Mouse (Mus musculus) thymus, adult 2 months (tissue): ENCODE results near the gene Mavs.

ENCODE experiments used
- CTCF ChIP-seq: fragments of 200-500 bp; IDR thresholded peaks from 2 replicates; pipeline ENCODE4 v1.5.1; 2012; ENCODE audit warnings: mild to moderate bottlenecking, control low read depth, low read length, moderate library complexity, borderline replicate concordance; ENCODE audit not compliant: control insufficient read depth, poor library complexity, insufficient read depth; ENCODE audit errors: extremely low read depth
- POLR2A ChIP-seq: fragments of 200-500 bp; IDR thresholded peaks from 2 replicates; pipeline ENCODE4 v1.6.1; 2012; ENCODE audit warnings: mild to moderate bottlenecking, low read length, control low read depth, moderate library complexity; ENCODE audit not compliant: control insufficient read depth, poor library complexity, insufficient read depth; ENCODE audit errors: extremely low read depth

- TF ChIP-seq CTCF (no peak), POLR2A (no peak)
Observed at GRCm38 (mm10) chr2:131205521-131206182, 28.2 kb upstream of the Mavs start.
